Mouse (Mus musculus) c-Kit-positive CD71-positive TER-119-negative erythroid progenitor cells, embryonic 14.5 days (primary cell): ENCODE data around the gene Dapk2.

ENCODE experiments used
- DNase-seq: peaks from one replicate; pipeline ENCODE4 v3.0.0-alpha.2; 2013; ENCODE audit warnings: low read depth

The Dapk2 gene

DNA sequence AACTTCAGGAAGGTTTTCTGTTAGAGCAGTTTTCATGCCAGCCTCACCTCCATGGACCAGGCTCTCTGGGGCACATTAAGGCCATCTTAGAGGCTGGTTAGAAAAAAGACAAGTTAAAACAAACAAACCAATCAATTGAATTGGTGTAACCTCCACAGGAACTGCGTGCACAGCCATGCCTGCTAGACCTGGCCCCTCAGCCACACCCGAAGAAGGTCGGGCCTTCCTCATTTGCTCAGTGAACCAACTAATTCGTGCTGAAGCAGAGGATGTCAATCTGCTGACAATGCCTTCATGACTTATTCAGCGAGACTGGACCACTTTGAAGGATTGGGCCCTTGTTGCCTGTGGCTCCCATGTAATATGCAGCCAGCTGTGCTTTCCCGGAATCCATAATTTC is 28.4 kb downstream of the Dapk2 start:
- no peak for DNase-seq

DNA sequence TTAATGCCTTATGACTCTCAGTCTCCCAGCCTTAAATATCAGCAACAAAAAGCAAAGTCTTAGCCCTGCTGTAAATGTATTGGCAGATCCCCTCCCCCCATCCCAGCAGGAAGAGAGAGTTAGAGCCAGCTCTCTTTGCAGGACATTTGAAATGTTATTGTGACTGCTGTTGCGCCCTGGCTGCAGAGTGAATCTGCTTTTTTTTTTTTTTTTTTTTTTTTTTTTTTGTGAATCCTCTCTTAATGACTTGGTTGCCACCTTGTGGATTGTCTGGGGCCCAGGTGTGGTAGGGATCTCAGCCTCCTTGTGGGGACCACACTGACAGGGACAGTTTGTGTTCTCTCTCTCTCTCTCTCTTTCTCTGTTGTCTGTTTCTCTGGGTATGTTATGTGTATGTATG is 31.0 kb downstream of the Dapk2 start:
- DNase-seq = no peak

DNA sequence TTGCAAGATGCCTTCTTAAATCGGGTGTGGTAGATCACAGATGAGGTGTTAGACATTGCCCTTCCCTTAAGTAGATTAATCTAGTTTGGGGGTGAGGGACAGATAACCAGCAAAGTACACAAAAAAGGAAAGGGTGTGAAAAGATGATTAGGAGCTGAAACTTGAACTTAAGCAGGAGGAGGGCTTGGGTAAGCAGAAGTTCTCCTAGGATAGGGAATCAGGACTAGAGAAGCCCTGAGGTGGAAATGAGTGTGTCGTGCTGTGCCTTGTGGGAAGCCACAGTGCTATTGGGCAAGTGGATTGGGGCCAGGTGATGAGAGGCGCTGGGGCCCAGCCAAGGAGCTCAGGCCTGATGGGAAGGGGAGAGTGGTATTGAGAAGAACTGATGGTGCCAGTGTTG is 36.0 kb downstream of the Dapk2 start:
- no peak for DNase-seq

DNA sequence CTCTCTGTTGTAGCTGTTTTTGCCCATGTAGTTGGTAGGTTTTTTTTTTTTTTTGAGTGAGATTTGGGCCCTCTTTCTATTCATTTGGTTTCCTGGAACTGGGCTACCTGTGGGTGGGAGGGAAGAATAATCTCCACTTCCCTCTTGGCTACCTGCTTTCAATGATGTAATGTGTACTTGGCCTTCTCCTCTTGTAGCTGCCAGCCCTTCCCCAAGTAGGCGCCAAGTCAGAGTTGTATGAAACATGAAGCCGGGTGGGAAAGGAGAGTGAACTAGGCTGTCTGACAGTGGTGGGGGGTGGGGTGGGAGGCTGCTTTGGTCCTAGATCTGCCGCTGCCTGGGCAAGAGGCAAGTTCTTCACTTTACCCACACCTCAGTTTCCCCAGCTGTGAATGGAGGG is 38.5 kb downstream of the Dapk2 start:
- no peak for DNase-seq

DNA sequence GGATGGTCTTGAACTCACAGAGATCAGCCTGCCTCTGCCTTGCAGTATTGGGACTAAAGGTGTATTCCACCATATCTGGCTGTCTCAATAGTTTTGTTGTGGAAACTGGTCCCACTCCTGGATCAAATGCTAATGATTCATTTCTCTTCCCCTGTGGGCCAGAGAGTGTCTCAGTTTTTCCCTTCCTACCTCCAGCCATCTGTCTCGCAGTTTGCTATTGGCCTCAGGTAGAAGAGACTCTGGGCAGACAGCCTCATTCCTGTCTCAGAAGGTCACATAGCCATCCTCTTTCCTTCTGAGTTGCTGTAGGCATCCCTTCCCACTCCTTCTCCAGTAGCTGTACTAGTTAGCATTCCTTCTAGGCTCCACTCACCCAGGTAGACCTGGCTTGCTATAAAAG is 40.5 kb downstream of the Dapk2 start:
- no peak for DNase-seq

DNA sequence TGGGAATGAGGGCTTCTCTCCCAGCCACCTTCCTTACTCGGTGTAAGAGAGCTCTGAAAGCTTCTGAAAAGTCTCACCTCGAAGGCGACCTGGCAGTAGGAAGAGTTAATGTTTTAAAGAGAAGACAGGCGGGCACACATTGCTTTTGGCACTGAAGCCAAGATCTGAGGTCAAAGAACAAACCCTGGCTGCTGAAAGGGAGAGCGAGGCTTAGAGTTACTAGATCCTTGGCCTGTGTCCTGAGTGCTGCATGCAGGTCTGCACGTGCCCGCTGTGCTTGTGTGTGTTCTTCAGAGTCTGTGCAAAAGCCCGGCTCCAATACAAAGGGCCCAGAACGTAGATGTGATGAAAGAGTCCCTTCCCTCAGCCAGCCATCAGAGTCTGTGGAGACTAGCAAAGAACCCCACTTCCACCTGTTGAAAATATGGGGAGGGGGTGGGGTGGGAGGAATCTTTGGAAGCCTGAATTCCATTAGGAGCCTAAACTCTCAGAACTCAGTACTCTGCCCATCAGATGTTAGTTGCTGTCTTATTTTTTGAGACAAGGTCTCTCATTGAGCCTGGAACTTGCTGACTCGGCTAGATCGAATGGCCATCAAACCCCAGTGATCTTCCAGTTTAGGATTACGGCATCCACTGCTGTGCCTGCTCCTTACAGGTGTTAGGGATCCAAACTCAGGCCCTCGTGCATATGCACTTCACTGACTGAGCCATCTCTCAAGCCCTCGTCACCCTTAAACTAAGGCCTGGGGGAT is 41.8 kb downstream of the Dapk2 start:
- no peak for DNase-seq

DNA sequence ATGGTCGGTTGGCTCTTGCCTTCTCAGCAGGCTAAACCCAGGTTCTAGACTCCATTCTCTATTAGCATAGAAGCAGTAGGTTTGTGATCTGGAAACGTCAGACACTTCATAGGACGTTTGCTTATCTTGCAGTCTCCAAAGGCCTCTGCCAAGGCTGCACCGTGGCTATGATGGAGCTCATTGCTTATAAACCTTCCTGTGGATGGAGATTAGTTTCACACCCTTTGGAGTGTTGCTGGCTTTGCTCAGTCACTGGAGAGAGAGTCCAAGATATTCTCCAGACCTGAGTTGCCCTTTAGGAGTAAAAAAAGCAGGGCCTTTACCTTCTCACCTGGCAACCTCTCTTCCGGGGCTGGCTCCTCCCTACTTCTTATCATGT is 42.4 kb downstream of the Dapk2 start:
- no peak for DNase-seq

DNA sequence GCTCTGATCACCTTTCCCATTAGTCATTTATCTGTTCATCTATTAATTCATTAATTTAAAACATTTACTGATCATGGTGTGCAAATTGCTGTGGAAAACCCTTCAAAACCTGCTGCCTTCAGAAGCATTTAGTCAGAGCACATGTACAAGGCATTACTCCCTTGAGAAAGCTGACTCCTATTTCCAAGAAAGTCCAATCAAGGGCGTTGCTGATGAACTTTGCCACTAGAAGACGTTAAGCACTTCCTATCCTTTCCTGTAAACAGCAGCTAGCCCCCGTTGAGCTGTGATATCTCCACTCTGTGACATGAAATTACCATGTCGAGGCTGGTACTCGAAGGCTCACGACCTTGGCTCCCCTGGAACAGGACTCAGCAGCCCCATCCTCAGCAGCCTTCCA is 43.6 kb downstream of the Dapk2 start:
- no peak for DNase-seq

DNA sequence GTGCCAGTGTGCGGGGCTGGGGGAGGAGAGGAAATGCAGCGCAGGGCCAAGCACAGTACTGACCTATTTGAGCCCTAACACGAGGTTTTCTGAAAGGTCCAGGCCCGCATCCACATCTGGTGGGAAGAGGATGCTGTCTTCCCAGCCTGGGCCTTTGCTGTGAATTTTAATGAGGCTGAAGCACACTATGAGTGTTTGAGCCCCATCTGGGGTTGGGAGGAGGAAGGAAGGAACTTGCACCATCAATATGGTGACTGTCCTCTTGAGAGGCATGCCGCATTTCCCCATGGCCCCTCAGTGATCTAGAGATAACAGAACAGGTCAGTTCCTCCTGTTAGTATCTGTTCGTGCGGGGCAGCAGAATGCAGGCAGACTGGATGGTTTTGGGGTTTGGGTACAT is 44.4 kb downstream of the Dapk2 start:
- DNase-seq = no peak

DNA sequence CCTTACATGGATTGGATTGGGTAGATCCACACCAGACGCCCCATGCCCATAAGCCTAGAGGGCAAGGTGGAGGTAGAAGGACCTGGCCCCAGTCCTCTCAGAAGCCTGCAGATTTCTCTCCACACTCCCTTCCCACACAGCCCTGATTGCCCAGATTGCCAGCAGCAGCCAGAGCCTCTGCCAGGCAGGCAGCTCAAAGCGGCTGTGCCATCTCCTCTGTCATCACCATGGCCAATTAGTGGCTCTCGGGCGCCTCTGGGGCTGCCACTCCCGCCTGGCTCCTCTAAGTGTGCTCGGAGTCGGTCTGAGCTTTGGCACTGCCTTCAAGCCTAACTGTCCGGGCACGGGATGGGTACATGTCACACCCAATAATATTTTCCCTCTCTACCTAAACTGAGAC is 47.7 kb downstream of the Dapk2 start:
- DNase-seq = no peak

DNA sequence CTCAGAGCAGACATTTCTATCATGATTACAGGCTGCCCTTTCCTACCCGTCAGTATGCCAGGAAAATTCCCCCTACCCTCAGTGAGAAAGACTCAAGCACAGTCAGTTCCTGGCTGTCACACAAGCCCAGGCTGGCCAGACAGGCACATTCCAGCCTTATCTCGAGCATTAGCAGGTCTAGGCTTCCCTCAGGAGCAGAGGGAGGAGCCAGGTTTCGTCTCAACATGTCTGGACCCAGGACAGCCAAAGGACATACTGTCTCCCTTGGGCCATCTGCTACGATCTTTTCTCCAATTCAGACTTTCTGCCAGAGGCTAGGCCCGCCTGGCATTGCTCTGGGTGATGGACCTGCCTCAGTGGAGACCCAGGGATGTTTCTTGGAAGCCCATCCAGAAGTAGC is 48.8 kb downstream of the Dapk2 start:
- DNase-seq = no peak

DNA sequence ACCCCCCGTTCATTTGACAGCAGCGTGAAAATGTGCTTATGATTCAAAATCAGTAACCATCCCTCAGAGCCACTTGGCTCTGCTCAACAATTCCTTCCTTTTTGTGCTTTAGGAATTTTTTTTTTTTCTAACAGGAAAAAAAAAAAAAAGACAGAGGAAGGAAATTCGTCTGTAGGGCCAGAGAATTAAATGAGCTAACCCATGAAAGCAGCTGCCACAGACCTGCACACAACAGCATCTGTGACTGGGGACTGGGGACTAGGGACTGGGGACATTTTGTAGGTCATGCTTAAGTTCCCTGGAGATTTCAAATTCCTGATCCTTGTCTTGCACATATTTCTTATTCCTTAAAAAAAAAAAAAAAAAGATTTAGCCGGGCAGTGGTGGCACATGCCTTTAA is 53.4 kb downstream of the Dapk2 start:
- no peak for DNase-seq

DNA sequence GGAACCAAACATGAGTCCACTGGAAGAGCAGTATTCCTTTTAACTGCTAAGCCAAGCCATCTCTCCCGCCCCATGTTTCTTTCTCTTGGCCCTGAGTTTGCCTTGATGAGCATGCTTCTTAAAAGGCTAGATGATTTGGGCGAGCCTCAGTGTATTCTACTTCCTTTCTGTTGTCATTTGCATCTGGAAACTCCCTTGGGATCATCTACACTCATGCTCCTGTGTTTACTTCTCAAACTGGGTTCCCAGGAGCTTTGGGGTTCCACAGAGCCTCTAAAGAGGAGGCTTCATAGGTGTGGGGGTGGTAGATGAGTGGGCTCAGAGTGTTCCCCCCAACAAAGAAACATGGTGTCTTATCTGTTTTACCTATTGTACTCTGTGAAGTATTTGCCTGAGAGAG is 54.1 kb downstream of the Dapk2 start:
- DNase-seq = no peak

DNA sequence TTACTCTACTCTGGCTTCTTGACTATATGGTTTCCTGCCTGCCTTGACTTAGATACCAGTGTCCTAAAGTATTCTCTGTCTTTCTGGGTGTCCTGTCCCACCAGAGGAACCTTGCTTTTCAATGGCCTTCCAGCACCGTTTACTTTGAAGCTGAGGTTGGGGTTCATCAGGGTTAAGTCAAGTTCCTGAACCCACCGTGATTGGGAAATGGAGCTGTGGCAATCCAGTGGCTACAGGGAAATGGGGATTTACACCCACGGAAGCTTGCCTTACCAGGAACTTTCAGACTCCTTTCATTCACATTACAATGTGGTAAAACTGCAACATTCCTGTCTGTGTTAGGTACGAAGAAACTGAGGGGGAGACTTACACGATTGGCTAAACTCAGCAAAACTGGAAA is 54.8 kb downstream of the Dapk2 start:
- no peak for DNase-seq

DNA sequence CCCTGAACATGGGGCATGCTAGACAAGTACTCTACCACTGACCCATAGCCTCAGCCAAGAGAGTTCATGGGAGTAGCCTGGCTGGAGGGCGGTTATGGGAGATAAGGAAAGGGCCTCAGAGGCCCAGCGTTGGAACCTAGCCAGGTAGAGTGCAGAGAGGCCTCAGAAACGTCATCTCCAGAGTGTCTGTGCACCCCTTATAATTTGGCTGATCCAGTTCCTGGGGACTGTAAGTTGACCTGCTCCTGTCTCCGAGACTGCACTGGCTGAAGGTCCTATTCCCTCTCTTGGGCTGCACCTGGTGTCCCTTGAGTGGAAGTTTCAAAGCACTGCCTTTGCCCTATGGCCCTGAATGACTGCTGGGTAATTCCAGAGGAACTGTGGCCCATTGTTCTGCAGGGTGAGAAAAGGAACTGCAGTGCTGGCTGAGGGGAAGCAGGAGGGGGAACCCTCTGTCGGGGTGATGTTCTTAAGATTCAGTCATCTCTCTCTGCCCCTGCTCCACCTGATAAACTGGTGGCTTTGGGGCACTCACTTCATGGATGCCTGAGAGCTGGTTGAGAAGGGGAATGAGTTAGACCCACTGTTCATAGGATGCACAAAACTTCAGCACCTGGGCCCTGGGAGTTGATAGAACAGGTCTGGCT is 55.5 kb downstream of the Dapk2 start:
- peak; percentile 70 for DNase-seq

DNA sequence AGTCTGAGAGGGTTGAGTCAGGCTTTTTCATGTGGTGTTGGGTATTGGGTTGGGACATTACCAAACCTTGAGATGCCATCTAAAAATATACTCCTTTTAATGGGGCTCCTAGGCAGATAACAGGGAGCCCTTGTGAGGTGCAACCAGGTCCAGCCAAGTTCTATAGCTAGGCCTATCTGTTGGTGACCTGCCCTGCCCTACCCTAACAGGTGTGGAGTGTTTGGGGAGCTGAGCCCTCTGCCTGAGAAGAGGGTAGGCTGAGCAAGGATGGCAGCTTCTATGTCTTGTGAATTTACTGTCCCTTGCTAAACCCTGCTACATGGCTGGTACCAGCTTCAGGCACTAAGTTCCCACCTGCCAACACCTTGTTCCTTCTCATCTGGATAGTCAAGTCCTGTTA is 57.5 kb downstream of the Dapk2 start:
- DNase-seq = no peak

DNA sequence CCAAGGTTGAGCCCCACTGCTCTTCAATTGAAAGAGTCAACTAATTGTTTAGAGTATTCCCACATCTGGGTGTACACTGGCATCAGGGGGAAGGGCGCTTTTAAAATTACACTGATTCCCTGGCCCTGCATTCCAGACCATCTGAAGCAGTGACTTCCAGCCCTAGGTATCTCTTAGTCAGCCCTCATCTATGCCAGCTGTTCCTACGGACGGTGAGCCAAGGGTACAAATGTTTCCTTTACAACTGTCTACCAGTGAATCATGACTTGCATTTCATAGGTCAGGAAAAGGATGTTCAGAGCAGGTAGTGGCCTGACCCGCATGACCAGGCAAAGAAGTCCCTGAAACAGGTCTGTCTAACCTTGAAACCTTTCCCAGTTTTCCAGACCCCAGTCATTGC is 59.9 kb downstream of the Dapk2 start:
- no peak for DNase-seq

DNA sequence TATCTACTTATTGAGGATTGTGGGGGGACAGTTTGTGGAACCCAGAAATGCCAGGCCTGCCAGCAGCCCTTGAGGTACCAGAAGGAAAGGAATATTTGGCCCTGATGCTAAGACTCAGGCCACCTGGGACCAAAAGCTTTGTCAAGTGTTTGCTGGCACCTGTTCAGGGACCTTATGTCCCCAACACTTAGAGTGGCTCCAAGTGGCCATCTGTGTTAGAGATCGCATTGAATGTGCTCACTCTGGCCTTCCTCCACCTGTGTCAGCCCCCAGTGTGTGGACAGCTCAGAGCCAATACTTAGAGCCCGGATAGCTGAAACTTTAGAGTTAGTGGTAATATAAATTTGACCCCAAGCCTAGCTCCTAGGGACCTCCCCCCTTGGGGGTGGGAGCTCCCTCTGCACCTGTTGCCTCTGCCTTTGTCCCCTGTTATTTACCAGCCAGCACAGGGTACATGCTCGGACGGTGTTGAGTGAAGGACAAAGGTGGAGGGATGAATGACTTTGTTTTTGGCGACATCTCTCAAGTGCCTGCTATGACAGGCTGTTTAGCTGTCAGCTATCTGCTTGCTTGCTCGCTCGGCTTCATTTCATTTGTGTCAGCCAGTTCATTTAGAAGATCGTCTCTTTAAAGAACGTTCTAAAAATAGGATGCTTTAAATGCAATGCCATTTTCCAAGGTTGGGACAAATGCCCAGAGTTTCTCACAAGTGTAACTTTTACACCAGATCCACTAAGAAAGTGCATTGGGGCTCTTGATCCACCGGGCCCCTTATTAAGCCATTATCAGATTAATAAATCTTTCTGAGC is 61.1 kb downstream of the Dapk2 start:
- no peak for DNase-seq

DNA sequence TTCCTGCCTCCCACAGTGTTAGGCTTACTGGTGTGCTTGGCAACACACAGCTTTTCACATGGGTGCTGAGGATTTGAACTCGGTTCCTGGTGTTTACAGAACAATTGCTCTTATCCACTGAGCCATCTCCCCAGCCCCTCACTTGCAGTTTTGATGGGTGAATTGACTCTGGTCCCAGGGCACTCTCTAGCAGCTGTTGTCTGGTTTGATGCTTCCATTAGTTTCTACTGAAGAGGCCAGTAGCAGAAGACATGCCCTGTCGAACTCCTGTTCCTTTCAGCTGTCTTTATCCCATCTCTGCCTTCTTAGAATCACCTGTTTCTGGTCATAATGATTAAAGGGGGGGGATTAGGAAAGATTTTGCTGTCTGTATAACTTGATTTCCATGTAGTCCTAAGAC is 65.8 kb downstream of the Dapk2 start:
- no peak for DNase-seq

DNA sequence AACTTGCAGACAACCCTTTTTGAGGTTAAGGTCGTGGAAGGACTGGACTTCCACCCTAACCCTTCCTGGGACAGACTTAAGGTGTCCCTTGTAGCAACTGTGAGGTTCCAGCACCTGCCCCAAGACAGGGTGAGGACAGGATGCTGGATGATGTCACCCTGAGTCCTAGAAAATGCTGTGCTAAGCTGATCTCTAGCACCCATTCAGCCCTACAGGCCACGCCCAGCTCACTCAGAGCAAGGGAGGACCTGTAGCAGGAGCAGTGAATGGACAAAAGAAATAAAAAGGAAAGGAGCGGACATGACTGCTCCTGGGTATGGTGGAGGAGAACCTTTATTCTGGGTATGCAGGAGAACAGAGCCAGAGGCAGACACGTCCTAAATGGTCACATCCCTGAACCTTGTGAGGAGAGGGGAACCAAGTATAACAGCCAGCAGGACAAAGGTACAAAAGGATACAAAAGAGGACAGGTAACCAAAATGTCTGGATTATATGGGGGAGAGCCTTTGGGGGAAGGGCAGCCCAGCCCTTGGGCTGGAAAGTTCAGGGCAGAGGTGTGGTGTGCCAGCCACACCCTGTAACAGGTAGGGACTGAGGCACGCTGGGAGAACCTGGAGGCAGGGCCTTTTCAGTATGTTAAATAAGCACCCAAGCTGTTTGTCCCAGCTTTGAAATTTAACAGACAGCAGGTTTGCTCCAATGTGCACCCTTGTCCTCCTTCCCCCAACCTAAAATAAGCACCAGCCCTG is 67.9 kb downstream of the Dapk2 start:
- no peak for DNase-seq

DNA sequence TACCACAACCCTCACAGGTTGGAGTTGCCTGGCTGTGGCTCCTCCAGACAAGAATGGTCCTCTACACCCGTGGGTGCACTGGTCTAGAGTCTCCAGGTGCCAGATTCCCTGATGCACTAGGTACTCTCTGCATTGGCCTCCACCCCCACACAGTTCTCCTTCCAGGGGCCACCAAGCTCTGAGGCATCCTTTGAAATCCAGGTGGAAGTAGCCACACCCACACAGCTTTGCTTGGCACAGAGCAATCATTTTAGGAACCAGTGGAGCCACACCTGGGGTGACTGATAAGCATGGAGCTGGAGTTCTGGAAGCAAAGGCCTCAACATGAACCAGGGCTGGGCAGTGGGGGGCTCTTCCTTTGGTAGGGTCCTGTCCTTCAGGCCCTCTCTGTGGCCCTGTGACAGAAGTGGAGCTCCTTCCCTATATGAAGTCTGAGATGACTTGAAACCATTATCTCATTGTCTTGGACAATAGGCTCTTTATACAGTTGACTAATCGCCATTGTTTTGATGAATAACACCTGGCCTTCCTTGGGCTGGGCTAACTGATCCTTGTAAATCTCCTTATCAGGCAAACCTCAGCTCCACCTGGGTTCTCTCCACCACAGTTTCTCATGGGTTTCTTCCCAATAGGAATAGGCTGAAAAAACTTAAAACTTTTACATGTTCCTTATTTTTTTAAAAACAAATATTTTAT is 70.6 kb downstream of the Dapk2 start:
- DNase-seq = no peak
